Mouse (Mus musculus) heart, embryonic 15.5 days (tissue): ENCODE results near the gene Olfr1434. TPM values are rescaled to one million over a fixed set of nuclear protein-coding genes. Genes with fewer than 3 reads are reported as not detected.
"Not testable (repeated sequence)": the region's sequence is repeated elsewhere in the genome, so short reads cannot be mapped to it uniquely, and the experiment has no call there.

ENCODE experiments used
- ATAC-seq: fragments of 200-750 bp; cut with Nextera tagmentation; replicated peaks from 2 replicates; pipeline ENCODE4 v1.8.0; 2017; ENCODE audit warnings: low read depth, moderate TSS enrichment; ENCODE audit not compliant: insufficient number of reproducible peaks, insufficient read depth, low FRiP score
- H3K27ac ChIP-seq: fragments of 300-500 bp; sonication (generic); 2 replicates; pipeline ENCODE4 v1.5.1; 2015; ENCODE audit warnings: mild to moderate bottlenecking, inconsistent platforms
- H3K27me3 ChIP-seq: fragments of 300-500 bp; sonication (generic); 2 replicates; pipeline ENCODE4 v1.6.1; 2015; ENCODE audit warnings: inconsistent platforms
- H3K36me3 ChIP-seq: fragments of 300-500 bp; sonication (generic); 2 replicates; pipeline ENCODE4 v1.6.1; 2015; ENCODE audit warnings: mild to moderate bottlenecking, inconsistent platforms
- H3K4me1 ChIP-seq: fragments of 300-500 bp; sonication (generic); replicated peaks from 2 replicates; pipeline ENCODE4 v1.6.1; 2015; ENCODE audit warnings: inconsistent platforms
- H3K4me2 ChIP-seq: fragments of 300-500 bp; sonication (generic); 2 replicates; pipeline ENCODE4 v1.6.1; 2015; ENCODE audit warnings: inconsistent platforms, mild to moderate bottlenecking, moderate library complexity
- H3K4me3 ChIP-seq: fragments of 300-500 bp; sonication (generic); 2 replicates; pipeline ENCODE4 v1.5.1; 2015; ENCODE audit warnings: mild to moderate bottlenecking, inconsistent platforms
- H3K9ac ChIP-seq: fragments of 300-500 bp; sonication (generic); 2 replicates; pipeline ENCODE4 v1.6.1; 2015; ENCODE audit warnings: mild to moderate bottlenecking, inconsistent platforms
- H3K9me3 ChIP-seq: fragments of 300-500 bp; sonication (generic); replicated peaks from 2 replicates; pipeline ENCODE4 v1.6.1; 2016; ENCODE audit warnings: inconsistent platforms
- whole genome bisulfite sequencing: fragments of 180-500 bp; shearing (Covaris S2); methylation state at CpG from one replicate; pipeline ENCODE4 v1.1.7; 2015; ENCODE audit warnings: mixed read lengths; 5-methylcytosine and 5-hydroxymethylcytosine counted together
- polyA plus RNA-seq: library from polyadenylated mRNA; unstranded; fragments of >200 nt; fragmentation: Nextera tagmentation; extraction: Ambion mirVana; gene quantifications from 2 replicates; pipeline ENCODE4 v1.2.1, GENCODE M21; 2015

The Olfr1434 gene
- not detected in 2 replicates for polyA plus RNA-seq

DNA sequence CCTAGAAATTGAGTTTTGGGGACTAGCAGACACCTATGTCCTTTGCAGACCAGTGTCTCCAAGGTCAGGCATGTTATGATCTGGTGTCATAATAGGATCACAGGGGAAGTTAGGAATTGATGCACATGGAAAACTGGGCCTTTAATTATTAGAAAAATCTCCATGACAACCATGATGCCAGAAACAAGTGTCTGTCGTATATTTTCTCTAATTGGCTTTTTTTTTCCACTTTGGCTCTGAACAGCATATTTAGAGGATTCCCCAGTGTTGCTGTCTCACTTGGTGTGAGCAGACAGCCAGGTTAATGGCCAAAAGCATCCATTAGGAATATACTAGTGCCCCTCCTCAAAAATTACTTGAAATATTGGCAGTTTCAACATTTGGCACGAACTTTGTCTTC is at the start of gene Olfr1434:
TSS of gene Olfr1434 (plus strand) at position 301 of the 400 bp plus-strand sequence.
- Histone ChIP-seq H3K4me3 (no peak within 1 kb of the TSS), H3K27ac (no peak within 1 kb of the TSS), H3K9me3 (no peaks in the 10 kb centered on the region), H3K9ac (no peak within 1 kb of the TSS), H3K4me1 (no peaks in the 10 kb centered on the region), H3K27me3 (no peaks in the 10 kb centered on the region), H3K4me2 (no peak within 1 kb of the TSS), H3K36me3 (no peaks in the 10 kb centered on the region)
- no peak for ATAC-seq
- WGBS = 61% methylated on average over 2 of the region's 2 CpGs

DNA sequence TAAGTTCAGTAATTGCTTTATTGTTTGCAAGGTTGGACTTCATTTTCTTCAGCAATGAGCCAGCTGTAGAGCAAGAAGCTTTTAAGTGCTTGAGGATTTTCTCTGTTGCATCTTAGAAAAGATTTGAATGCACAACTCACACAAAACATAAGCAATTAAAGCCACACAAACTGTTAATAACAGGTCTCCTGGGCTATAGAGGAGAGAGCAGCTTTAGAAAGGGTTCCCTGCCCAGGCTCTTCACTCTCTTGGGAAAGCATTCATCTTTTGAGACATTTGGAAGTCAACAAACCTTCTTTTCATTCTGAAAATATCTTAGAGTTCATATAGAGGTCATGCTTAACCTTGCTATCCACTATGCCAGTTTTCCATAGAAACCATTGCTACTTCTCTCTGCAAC is 47.2 kb upstream of the Olfr1434 start, which contains the start of gene Olfr1432:
TSS of gene Olfr1432 (minus strand) at position 101 of the 400 bp plus-strand sequence.
- H3K36me3 ChIP-seq, ATAC-seq, H3K4me3 ChIP-seq, H3K27me3 ChIP-seq, H3K4me2 ChIP-seq, H3K27ac ChIP-seq, H3K9ac ChIP-seq, H3K4me1 ChIP-seq, H3K9me3 ChIP-seq: not testable (repeated sequence)

DNA sequence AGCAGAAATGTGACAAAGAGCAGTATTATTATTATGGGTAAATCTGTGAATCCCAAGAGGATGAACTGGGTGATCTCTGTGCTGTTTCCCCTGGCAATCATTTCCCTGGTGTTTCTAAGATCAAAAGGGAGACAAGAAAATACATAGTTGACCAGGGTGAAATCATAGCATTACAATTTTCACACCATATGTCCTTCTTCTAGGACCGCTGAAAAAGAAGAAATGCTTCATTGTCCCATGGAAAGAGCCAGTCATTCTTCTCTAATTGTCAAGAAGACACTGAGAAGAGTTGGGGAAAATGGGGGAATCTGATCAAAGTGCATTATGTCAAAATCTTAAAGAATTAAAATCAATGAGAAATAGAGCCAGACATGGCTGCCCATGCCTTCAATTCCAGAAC is 38.1 kb upstream of the Olfr1434 start, which contains the start of gene Olfr262:
TSS of gene Olfr262 (minus strand) at position 101 of the 400 bp plus-strand sequence.
- ATAC-seq = no peak
- H3K27ac ChIP-seq = no peak within 1 kb of the TSS
- no peak within 1 kb of the TSS for H3K9ac ChIP-seq
- H3K4me1 ChIP-seq = no peaks in the 10 kb centered on the region
- H3K9me3 ChIP-seq = no peaks in the 10 kb centered on the region
- no peaks in the 10 kb centered on the region for H3K27me3 ChIP-seq
- WGBS = 88% methylated on average over 1 of the region's 1 CpGs
- no peaks in the 10 kb centered on the region for H3K36me3 ChIP-seq
- no peak within 1 kb of the TSS for H3K4me2 ChIP-seq
- H3K4me3 ChIP-seq = no peak within 1 kb of the TSS

DNA sequence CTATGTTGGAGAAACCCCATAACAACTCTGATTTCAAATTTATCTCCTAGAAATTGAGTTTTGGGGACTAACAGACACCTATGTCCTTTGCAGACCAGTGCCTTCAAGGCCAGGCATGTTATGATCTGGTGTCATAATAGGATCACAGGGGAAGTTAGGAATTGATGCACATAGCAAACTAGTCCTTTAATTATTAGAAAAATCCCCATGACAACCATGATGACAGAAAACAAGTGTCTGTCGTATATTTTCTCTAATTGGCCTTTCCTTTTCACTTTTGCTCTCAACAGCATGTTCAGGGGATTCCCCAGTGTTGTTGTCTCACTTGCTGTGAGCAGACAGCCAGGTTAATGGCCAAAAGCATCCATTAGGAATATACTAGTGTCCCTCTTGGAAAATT is 18.9 kb upstream of the Olfr1434 start, which contains the start of gene Olfr235:
TSS of gene Olfr235 (plus strand) at position 301 of the 400 bp plus-strand sequence.
- 53% methylated on average over 1 of the region's 1 CpGs for WGBS
- no peak within 1 kb of the TSS for H3K27ac ChIP-seq
- no peak for ATAC-seq
- no peak within 1 kb of the TSS for H3K4me3 ChIP-seq
- H3K9me3 ChIP-seq = no peaks in the 10 kb centered on the region
- no peaks in the 10 kb centered on the region for H3K36me3 ChIP-seq
- H3K4me2 ChIP-seq = no peak within 1 kb of the TSS
- H3K27me3 ChIP-seq = no peaks in the 10 kb centered on the region
- no peaks in the 10 kb centered on the region for H3K4me1 ChIP-seq
- no peak within 1 kb of the TSS for H3K9ac ChIP-seq

DNA sequence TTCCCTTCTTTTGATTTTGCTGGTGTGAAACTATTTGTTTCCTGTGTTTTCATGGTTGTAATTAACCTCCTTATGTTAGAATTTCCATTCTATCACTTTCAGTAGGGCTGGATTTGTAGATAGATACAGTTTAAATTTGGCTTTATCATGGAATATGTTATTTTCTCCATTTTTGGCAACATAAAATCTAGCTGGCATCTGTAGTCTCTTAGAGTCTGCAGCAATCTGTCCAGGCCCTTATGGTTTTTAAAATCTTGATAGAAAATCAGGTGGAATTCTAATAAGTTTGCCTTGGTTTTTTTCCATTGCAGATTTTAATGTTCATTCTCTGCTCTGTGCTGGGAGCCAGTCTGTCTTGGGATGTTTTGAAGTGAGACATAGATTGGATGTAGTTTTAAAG is 13.3 kb downstream of the Olfr1434 start:
- no peak overlapping the region for H3K27ac ChIP-seq
- no peak for ATAC-seq
- H3K36me3 ChIP-seq = no peaks in the 10 kb centered on the region
- H3K4me1 ChIP-seq = no peaks in the 10 kb centered on the region
- no peaks in the 10 kb centered on the region for H3K27me3 ChIP-seq
- no peak overlapping the region for H3K9ac ChIP-seq
- H3K9me3 ChIP-seq = no peaks in the 10 kb centered on the region
- H3K4me2 ChIP-seq = no peak overlapping the region
- no peak overlapping the region for H3K4me3 ChIP-seq

DNA sequence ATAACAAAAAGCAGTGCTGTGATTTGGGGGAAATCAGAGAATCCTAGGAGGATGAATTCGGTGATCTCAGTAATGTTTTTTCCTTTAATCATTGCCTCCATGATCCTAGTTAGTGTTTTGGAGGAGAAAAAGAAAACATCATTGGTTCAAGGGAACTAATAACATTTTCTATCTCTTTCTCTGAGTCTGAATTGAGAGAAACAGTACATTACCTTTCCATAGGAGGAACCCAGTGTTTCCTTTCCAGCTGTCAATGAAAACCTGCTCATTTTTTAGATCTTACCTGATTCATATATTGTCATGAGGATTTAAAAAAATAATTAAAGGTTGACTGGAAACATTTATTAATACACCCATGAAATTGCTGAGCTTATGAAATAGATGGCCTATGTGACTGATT is 19.4 kb downstream of the Olfr1434 start, which contains the start of gene Olfr1436:
TSS of gene Olfr1436 (minus strand) at position 101 of the 400 bp plus-strand sequence.
- not testable (repeated sequence) for H3K27ac ChIP-seq, ATAC-seq, H3K36me3 ChIP-seq, H3K9me3 ChIP-seq, H3K4me3 ChIP-seq, H3K4me2 ChIP-seq, H3K4me1 ChIP-seq, H3K27me3 ChIP-seq, H3K9ac ChIP-seq
- WGBS = 66% methylated on average over 1 of the region's 1 CpGs

DNA sequence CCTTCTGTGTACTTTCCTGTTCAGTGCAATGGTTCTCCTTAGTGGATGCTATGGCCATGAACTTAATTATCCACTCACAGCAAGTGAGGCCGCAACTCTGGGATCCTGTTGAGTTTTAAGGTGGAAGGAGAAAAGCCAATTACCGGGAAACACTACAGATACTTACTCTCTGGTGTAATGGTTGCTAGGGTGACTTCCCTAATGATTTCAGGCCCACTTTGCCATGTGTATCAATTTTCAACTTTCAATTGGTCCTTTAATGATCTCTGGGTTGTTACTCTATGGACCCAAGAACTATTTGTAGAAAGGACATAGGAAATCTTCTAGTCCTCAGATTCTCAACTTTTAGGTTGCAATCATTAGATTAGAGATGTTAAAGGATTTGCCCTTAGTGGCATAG is 45.3 kb downstream of the Olfr1434 start, which contains the start of gene Olfr1437:
TSS of gene Olfr1437 (minus strand) at position 101 of the 400 bp plus-strand sequence.
- Histone ChIP-seq H3K27me3 (no peaks in the 10 kb centered on the region), H3K9me3 (no peaks in the 10 kb centered on the region), H3K4me2 (no peak within 1 kb of the TSS), H3K9ac (no peak within 1 kb of the TSS), H3K27ac (no peak within 1 kb of the TSS), H3K4me3 (no peak within 1 kb of the TSS), H3K4me1 (no peaks in the 10 kb centered on the region), H3K36me3 (no peaks in the 10 kb centered on the region)
- no peak for ATAC-seq
- 77% methylated on average over 2 of the region's 2 CpGs for WGBS

Other genes with a start within 250 kb of the Olfr1434 start
- 0.03 TPM in 1 of 2 replicates, not detected in the other for gene Olfr1423, start 238.5 kb upstream of the Olfr1434 start, polyA plus RNA-seq
- gene Olfr1424, start 217.2 kb upstream of the Olfr1434 start, polyA plus RNA-seq = not detected in 2 replicates
- gene Olfr1425, start 202.1 kb upstream of the Olfr1434 start, polyA plus RNA-seq = not detected in 2 replicates
- not detected in 2 replicates for gene Olfr1426, start 187.8 kb upstream of the Olfr1434 start, polyA plus RNA-seq
- not detected in 2 replicates for gene Olfr1427, start 176.5 kb upstream of the Olfr1434 start, polyA plus RNA-seq
- gene Olfr1428, start 164.0 kb upstream of the Olfr1434 start, polyA plus RNA-seq = not detected in 2 replicates
- not detected in 2 replicates for gene Olfr76, start 156.7 kb upstream of the Olfr1434 start, polyA plus RNA-seq
- gene Olfr1555-ps1, start 109.7 kb upstream of the Olfr1434 start, polyA plus RNA-seq = not detected in 2 replicates
- gene Olfr1431, start 79.2 kb upstream of the Olfr1434 start, polyA plus RNA-seq = not detected in 2 replicates
- not detected in 2 replicates for gene Olfr1432, start 47.3 kb upstream of the Olfr1434 start, polyA plus RNA-seq
- not detected in 2 replicates for gene Olfr262, start 38.2 kb upstream of the Olfr1434 start, polyA plus RNA-seq
- gene Olfr235, start 18.8 kb upstream of the Olfr1434 start, polyA plus RNA-seq = not detected in 2 replicates
- gene Olfr1436, start 19.3 kb downstream of the Olfr1434 start, polyA plus RNA-seq = not detected in 2 replicates
- gene Olfr1437, start 45.2 kb downstream of the Olfr1434 start, polyA plus RNA-seq = not detected in 2 replicates
- gene Olfr1438-ps1, start 56.1 kb downstream of the Olfr1434 start, polyA plus RNA-seq = not detected in 2 replicates
- not detected in 2 replicates for gene Olfr1440, start 107.4 kb downstream of the Olfr1434 start, polyA plus RNA-seq
- not detected in 2 replicates for gene Olfr1441, start 137.6 kb downstream of the Olfr1434 start, polyA plus RNA-seq
- not detected in 2 replicates for gene Pfpl, start 148.1 kb downstream of the Olfr1434 start, polyA plus RNA-seq
- 0.54 and 0.72 TPM in 2 replicates for gene Mpeg1, start 180.9 kb downstream of the Olfr1434 start, polyA plus RNA-seq
- 2.5 and 4.5 TPM in 2 replicates for gene Dtx4, start 221.6 kb downstream of the Olfr1434 start, polyA plus RNA-seq